Mouse (Mus musculus) small intestine, adult 2 months (tissue): ENCODE data around the gene Abhd17a.

Experiments used
- CTCF ChIP-seq: fragments of 200-500 bp; IDR thresholded peaks from 2 replicates; pipeline ENCODE4 v1.5.1; 2012; ENCODE audit warnings: low read depth, mild to moderate bottlenecking, control low read depth, inconsistent platforms, low read length, moderate library complexity, mixed read lengths; ENCODE audit not compliant: insufficient replicate concordance, insufficient read length; ENCODE audit errors: extremely low read depth
- POLR2A ChIP-seq: fragments of 200-500 bp; IDR thresholded peaks from 2 replicates; pipeline ENCODE4 v1.6.1; 2012; ENCODE audit warnings: low read depth, mild to moderate bottlenecking, control low read depth, inconsistent platforms, low read length, moderate library complexity

DNA sequence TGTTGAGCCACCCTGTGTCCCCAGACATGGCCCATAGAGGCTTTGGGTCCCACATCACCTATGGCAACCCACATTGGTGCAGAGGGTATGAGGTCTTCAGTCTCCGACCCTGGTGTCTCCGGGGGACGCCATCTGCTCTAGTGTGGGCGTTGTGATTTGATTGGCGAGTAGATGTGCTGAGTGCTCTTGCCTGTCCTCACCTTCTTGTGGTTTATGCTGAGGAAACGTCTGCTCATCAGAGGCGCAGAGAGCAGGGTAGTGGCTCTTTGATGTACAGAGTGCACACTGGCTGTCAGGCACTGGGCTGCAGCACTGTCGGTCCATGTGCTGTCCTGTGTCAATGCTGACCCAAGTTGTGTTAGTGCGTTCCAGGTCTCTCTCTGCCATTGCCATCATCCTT lies 38.8 kb upstream of the Abhd17a start:
- TF ChIP-seq CTCF = no peak
- TF ChIP-seq POLR2A = no peak
